Mouse (Mus musculus) embryonic fibroblast, embryonic 13.5 days (primary cell): ENCODE measurements around the gene Gm28551.

ENCODE experiments used
- CTCF ChIP-seq: IDR thresholded peaks from 2 replicates; pipeline ENCODE4 v1.5.1; 2011; ENCODE audit warnings: mild to moderate bottlenecking, control low read depth, low read length, moderate library complexity, borderline replicate concordance; ENCODE audit not compliant: insufficient read depth
- POLR2A ChIP-seq: IDR thresholded peaks from 2 replicates; pipeline ENCODE4 v1.6.1; 2011; ENCODE audit warnings: low read depth, mild to moderate bottlenecking, control low read depth, low read length, moderate library complexity

DNA sequence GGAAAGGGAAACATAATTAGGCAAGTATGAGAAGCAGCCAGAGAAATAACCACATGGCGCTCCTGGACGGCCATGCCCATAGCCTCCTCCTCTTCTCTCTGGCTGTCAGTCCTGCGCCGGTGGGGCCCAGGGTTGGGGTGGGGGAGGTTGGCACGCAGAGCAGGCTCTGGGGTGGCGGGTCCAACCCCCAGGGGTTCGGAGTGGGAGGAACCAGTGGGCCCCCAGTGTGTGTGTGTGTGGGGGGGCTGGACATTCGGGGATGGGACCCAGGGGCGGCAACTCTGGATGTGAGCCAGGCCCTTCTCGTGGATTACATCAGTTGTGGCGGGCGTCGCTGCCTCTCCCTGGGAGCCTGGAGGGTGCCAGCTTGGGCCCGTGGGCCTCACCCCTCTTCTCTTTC is 36.3 kb upstream of the Gm28551 start:
- TF ChIP-seq CTCF: no peak
- no peak for TF ChIP-seq POLR2A
